Mouse (Mus musculus) 416B (cell line): Measurements from ENCODE around the gene Tax1bp3.
A peak's percentile ranks its signal among the peaks of the same experiment; 100 is the strongest.

Experiments used
- DNase-seq: peaks from one replicate; pipeline ENCODE4 v3.0.0; 2011; ENCODE audit warnings: low read depth

Gene Tax1bp3

DNA sequence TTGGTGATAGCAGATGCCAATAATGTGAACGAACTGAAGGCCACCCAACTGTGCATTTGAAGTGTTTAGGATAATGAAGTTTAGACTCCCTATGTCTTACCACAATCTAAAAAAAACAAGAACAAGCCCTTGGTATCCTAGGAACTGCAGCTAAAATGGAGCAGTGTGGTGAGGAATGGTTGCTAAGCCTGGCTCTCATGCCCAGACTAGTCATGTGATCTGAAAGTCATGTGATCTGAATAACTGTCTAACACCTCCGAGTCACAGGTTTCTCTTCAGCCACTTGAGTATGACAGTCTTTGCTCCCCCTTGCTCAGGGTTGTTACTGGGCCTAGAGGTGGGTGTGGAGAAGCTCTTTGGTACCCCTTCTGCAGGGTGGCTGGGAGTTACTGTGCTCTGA is 55.6 kb downstream of the Tax1bp3 start:
- DNase-seq, result peak; percentile 26
